Mouse (Mus musculus) neural tube, embryonic 15.5 days (tissue): Measurements from ENCODE around the gene Atg13. TPM values are rescaled to one million over a fixed set of nuclear protein-coding genes. Genes with fewer than 3 reads are reported as not detected.

Source experiments
- ATAC-seq: fragments of 200-750 bp; cut with Nextera tagmentation; 2 replicates; pipeline ENCODE4 v1.8.0; 2017; ENCODE audit warnings: mild to moderate bottlenecking, moderate TSS enrichment, moderate library complexity; ENCODE audit not compliant: low FRiP score
- H3K27ac ChIP-seq: fragments of 300-500 bp; sonication (generic); replicated peaks from 2 replicates; pipeline ENCODE4 v1.5.1; 2015; ENCODE audit warnings: mild to moderate bottlenecking, inconsistent platforms
- H3K27me3 ChIP-seq: fragments of 300-500 bp; sonication (generic); replicated peaks from 2 replicates; pipeline ENCODE4 v1.6.1; 2015; ENCODE audit warnings: inconsistent platforms
- H3K36me3 ChIP-seq: fragments of 300-500 bp; sonication (generic); 2 replicates; pipeline ENCODE4 v1.6.1; 2015; ENCODE audit warnings: inconsistent platforms
- H3K4me1 ChIP-seq: fragments of 300-500 bp; sonication (generic); 2 replicates; pipeline ENCODE4 v1.6.1; 2015; ENCODE audit warnings: inconsistent platforms
- H3K4me2 ChIP-seq: fragments of 300-500 bp; sonication (generic); 2 replicates; pipeline ENCODE4 v1.6.1; 2015; ENCODE audit warnings: inconsistent platforms, mild to moderate bottlenecking, moderate library complexity
- H3K4me3 ChIP-seq: fragments of 300-500 bp; sonication (generic); replicated peaks from 2 replicates; pipeline ENCODE4 v1.5.1; 2015; ENCODE audit warnings: mild to moderate bottlenecking, inconsistent platforms
- H3K9ac ChIP-seq: fragments of 300-500 bp; sonication (generic); replicated peaks from 2 replicates; pipeline ENCODE4 v1.6.1; 2015; ENCODE audit warnings: mild to moderate bottlenecking, inconsistent platforms
- H3K9me3 ChIP-seq: fragments of 300-500 bp; sonication (generic); replicated peaks from 2 replicates; pipeline ENCODE4 v1.6.1; 2016; ENCODE audit warnings: inconsistent platforms
- WGBS: fragments of 180-500 bp; shearing (Covaris S2); methylation state at CpG from one replicate; pipeline ENCODE4 v1.1.7; 2015; ENCODE audit warnings: mixed read lengths; 5-methylcytosine and 5-hydroxymethylcytosine counted together
- polyA plus RNA-seq: library from polyadenylated mRNA; unstranded; fragments of >200 nt; fragmentation: Nextera tagmentation; extraction: Ambion mirVana; gene quantifications from 2 replicates; pipeline ENCODE4 v1.2.1, GENCODE M21; 2015

Atg13 gene
- polyA plus RNA-seq, 1 experiment from 2014 or later, result 33.7 TPM

DNA sequence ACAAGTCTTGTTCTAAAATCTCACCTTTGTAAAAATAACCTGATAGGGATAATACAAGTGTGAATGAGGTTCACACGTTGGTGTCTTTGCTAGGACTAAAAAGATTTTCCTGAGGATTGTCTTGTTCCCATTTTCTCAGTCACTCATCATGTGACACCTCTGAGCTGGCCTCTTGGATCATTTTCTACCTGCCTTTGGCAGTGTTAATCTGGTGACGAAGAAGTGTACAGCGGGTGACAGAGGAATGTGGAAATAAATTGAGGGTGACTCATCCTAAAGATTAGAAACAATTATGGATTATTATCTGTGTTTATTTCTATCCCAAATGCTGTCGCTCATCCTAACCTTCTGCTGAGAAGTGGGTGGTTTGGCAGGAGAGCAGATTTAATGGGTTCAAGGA, 13.0 kb upstream of the Atg13 start:
- H3K27me3 ChIP-seq, result no peaks in the 10 kb centered on the region
- no peaks in the 10 kb centered on the region for H3K9me3 ChIP-seq
- H3K4me3 ChIP-seq, result no peak overlapping the region
- no peak overlapping the region for H3K27ac ChIP-seq
- WGBS, result 75% methylated on average over 4 of the region's 4 CpGs
- H3K36me3 ChIP-seq, result peaks cover 11% of the 10 kb centered on the region
- no peak overlapping the region for H3K4me2 ChIP-seq
- no peaks in the 10 kb centered on the region for H3K4me1 ChIP-seq
- H3K9ac ChIP-seq, result no peak overlapping the region
- no peak for ATAC-seq

DNA sequence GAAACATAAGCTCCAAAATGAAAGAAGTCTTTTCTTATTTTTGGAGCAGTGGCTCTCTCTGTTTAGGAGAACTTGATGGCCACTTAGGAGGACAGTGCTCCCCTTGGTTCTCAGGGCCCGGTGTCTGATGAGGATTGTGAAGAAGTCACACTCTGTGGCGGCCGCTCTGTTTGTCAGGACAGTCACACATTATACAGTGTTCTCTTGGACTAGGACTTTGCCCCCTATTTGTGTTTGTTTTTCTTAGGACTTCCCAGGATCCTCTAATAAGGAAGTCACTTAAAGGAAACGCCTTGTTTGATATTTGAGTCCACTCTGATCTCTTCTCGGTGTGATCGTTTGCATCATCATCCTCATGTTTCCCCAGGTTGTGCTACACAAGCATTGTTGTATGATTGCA, 7.9 kb upstream of the Atg13 start:
- Histone ChIP-seq H3K27me3 (no peaks in the 10 kb centered on the region), H3K36me3 (peaks cover 22% of the 10 kb centered on the region), H3K27ac (no peak overlapping the region), H3K4me3 (no peak overlapping the region), H3K9me3 (no peaks in the 10 kb centered on the region), H3K4me1 (peaks cover 7% of the 10 kb centered on the region), H3K9ac (no peak overlapping the region), H3K4me2 (no peak overlapping the region)
- 93% methylated on average over 6 of the region's 6 CpGs for WGBS
- no peak for ATAC-seq

DNA sequence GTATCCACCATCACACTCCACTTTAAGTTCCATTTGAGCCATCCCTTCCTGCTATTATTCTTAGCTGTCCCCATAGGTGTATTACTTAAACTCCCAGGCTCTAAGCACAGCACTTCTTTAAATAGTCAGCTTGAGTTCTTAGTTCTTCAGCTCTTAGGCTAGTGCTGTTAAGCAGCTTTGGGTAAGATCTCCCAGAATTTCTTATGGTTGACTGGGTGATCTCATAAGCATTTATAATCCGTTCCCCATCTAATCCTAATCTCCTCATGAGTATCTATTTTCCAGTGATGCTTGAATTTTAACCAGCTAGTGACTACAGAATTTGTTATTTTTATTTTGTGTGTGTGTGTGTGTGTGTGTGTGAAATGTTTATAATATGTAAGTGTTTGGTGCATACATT, 4.5 kb upstream of the Atg13 start:
- WGBS, result 91% methylated on average over 1 of the region's 1 CpGs
- Histone ChIP-seq H3K36me3 (peaks cover 11% of the 10 kb centered on the region; the same call in 1 of the 2 replicates), H3K4me3 (no peak overlapping the region), H3K4me2 (no peak overlapping the region), H3K9me3 (no peaks in the 10 kb centered on the region), H3K27ac (no peak overlapping the region), H3K27me3 (no peaks in the 10 kb centered on the region), H3K4me1 (peaks cover 23% of the 10 kb centered on the region), H3K9ac (no peak overlapping the region)
- no peak for ATAC-seq

DNA sequence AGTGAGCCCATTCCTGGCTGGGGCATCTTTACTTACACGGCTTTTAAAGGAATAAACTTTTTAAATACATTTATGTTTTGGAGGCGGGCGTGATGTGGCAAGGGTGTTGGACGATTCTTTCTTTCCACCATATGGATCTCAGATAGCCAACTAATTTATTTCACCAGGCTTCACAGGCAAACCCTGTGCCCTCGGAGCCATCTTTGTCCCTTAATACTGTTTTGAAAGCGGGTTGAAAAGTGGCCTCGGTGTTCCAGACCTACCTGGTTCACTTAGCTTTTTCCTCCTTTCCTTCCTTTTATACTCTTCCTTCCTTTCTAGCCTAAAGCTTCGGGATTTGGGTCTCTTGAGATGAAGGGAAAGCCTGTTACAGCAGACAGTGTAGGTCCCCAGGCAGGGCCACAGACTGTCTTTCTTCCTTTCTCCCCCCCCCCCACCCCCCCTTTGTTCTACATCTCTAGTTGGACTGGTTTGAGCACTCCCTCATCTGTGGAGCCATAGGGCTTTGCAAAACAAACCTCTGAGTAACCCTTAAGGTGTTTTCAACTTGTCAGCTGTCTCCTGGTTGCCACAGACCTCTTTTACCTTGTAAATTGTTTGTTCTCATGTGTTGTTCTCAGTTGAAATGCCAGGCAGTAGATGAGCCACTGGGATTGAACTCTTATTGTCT, 1.0 kb upstream of the Atg13 start:
- peaks cover 30% of the 10 kb centered on the region for H3K4me1 ChIP-seq
- no peaks in the 10 kb centered on the region for H3K27me3 ChIP-seq
- peaks cover 6% of the 10 kb centered on the region; the same call in 1 of the 2 replicates for H3K36me3 ChIP-seq
- no peak; the same call in 1 of the 2 replicates for ATAC-seq
- no peaks in the 10 kb centered on the region for H3K9me3 ChIP-seq
- peak overlapping the region; percentile 88 for H3K27ac ChIP-seq
- 4% methylated on average over 8 of the region's 8 CpGs for WGBS
- peak overlapping the region; percentile 86 for H3K4me2 ChIP-seq
- H3K4me3 ChIP-seq, result peak overlapping the region; percentile 97
- H3K9ac ChIP-seq, result peak overlapping the region; percentile 79

DNA sequence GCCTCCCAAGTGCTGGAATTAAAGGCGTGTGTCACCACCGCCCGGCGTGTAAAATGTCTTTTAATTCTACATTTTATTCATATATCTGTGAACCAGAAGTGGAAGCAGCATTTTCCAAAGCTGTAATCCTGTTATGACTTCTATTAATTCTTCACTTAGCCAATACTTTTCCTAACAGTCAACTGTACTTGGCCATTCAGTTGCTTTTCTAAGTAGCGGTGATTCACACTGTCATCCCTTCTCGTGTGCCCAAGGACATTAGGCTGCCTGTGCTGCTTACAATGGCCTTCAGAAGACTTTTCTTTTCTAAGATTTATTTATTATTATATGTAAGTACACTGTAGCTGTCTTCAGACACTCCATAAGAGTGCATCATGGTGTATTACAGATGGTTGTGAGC, 2.0 kb downstream of the Atg13 start:
- WGBS, result 94% methylated on average over 6 of the region's 6 CpGs

DNA sequence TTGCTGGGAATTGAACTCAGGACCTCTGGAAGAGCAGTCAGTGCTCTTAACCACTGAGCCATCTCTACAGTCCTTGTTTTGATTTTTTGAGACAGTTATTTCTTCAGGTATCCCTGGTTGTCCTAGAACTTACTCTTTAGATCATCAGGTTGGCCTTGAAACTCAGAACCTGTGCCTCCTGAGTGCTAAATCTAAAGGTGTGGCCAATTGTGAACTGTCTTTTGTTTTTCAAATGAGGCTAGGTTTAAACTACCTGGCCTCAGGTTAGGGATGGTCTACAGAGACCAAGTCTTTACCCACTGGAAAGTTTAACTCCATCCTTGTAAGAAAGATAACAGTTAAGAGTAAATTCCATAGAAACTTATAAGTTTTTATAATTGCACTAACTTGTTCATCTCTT, 3.9 kb downstream of the Atg13 start:
- Histone ChIP-seq H3K9me3 (no peaks in the 10 kb centered on the region), H3K27me3 (no peaks in the 10 kb centered on the region), H3K4me2 (no peak overlapping the region), H3K27ac (no peak overlapping the region), H3K4me3 (no peak overlapping the region), H3K9ac (no peak overlapping the region), H3K4me1 (peaks cover 11% of the 10 kb centered on the region), H3K36me3 (no peaks in the 10 kb centered on the region)
- no peak for ATAC-seq

More for the DNA sequence above, 2.0 kb downstream of the Atg13 start:
- ATAC-seq, result no peak
- H3K4me1 ChIP-seq, result peaks cover 23% of the 10 kb centered on the region
- H3K4me3 ChIP-seq, result no peak overlapping the region
- H3K9me3 ChIP-seq, result no peaks in the 10 kb centered on the region
- H3K9ac ChIP-seq, result no peak overlapping the region
- no peak overlapping the region for H3K4me2 ChIP-seq
- H3K27ac ChIP-seq, result no peak overlapping the region
- no peaks in the 10 kb centered on the region for H3K27me3 ChIP-seq
- no peaks in the 10 kb centered on the region for H3K36me3 ChIP-seq

DNA sequence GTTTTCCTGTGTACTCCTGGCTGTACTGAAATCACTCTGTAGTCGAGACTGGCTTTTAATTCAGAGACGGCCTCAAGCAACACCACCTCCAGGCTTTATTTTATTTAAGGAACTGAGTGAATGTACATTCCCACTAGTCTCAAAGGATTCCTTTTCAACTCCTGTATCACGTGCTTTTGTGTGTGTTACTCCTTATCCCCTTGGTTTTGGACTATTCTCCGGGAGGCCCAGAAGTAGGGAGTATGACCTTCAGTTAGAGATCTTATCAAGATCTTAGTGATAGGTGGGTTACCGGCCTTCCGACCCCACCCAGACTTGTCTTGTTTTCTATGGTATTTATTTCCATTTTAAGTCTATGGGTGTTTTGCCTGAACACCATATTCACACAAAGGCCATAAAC, 4.6 kb downstream of the Atg13 start:
- peaks cover 7% of the 10 kb centered on the region for H3K4me1 ChIP-seq
- no peak overlapping the region for H3K4me3 ChIP-seq
- no peaks in the 10 kb centered on the region for H3K27me3 ChIP-seq
- no peak overlapping the region for H3K9ac ChIP-seq
- H3K36me3 ChIP-seq, result no peaks in the 10 kb centered on the region
- no peaks in the 10 kb centered on the region for H3K9me3 ChIP-seq
- no peak overlapping the region for H3K4me2 ChIP-seq
- H3K27ac ChIP-seq, result no peak overlapping the region
- ATAC-seq, result no peak
- 87% methylated on average over 6 of the region's 6 CpGs for WGBS

DNA sequence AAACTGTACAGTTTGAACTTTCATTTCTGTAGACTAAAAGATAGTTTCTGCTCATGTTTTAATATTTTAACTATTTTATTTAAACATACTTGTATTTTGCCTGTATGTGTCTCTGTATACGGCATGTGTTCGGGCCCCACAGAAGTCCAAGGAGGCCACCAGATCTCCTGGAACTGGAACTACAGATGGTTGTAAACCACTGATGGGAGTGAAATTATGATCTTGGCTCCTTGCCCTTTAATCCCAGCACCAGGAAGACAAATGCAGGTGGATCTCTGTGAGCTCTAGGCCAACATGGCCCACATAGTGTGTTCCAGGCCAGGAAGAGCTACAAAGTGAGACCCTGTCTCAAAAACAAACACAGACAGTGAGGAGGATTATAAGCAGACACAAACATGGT, 9.0 kb downstream of the Atg13 start:
- Histone ChIP-seq H3K4me2 (no peak overlapping the region), H3K9ac (no peak overlapping the region), H3K4me1 (no peaks in the 10 kb centered on the region), H3K9me3 (no peaks in the 10 kb centered on the region), H3K27me3 (no peaks in the 10 kb centered on the region), H3K27ac (no peak overlapping the region), H3K4me3 (no peak overlapping the region), H3K36me3 (no peaks in the 10 kb centered on the region)
- 94% methylated on average over 2 of the region's 2 CpGs for WGBS
- no peak for ATAC-seq

DNA sequence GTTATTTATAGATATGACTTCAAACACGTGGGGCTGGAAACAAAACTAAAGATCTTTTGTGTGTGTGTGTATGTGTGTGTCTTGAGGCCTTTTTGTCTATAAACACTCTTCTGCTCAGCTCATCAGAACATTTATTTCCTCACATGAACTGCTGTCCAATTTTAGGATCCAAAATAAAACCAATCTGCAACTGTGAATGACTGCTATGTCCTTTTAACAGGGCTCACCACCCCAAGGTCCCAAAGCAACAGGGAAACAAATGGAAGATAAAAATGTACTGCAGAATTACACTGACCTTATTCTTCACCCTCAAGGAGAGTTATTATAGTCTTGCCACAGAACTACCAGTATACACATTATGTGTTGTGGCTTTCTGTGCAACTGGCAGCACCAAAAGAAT, 11.2 kb downstream of the Atg13 start:
- Histone ChIP-seq H3K4me1 (no peaks in the 10 kb centered on the region), H3K9me3 (no peaks in the 10 kb centered on the region), H3K27me3 (no peaks in the 10 kb centered on the region), H3K36me3 (peaks cover 11% of the 10 kb centered on the region; the same call in 1 of the 2 replicates), H3K27ac (no peak overlapping the region), H3K4me2 (no peak overlapping the region), H3K4me3 (no peak overlapping the region), H3K9ac (no peak overlapping the region)
- no peak for ATAC-seq
- WGBS, result 76% methylated on average over 1 of the region's 1 CpGs

DNA sequence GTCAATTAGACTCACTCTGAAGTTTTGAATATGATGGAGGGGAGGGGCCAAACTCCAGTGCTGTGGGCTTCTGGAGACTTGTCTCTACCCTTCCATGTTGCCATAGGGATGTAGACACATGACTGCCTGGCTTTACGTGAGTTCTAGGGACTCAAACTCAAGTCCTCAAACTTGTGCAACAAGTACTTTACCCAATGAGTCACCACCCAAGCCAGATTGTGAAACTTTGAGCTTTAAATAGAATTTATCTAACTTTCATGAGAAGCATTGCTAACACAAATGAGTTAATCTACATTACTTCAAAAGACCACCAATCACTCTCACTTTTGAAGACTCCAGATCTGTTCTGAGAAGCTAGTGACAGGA, 14.2 kb downstream of the Atg13 start:
- WGBS, result 97% methylated on average over 1 of the region's 1 CpGs
- H3K27me3 ChIP-seq, result no peaks in the 10 kb centered on the region
- H3K9me3 ChIP-seq, result no peaks in the 10 kb centered on the region
- peaks cover 17% of the 10 kb centered on the region; the same call in 1 of the 2 replicates for H3K36me3 ChIP-seq
- no peak overlapping the region for H3K4me3 ChIP-seq
- no peak overlapping the region for H3K27ac ChIP-seq
- H3K9ac ChIP-seq, result no peak overlapping the region
- ATAC-seq, result no peak
- H3K4me2 ChIP-seq, result no peak overlapping the region
- no peaks in the 10 kb centered on the region for H3K4me1 ChIP-seq

DNA sequence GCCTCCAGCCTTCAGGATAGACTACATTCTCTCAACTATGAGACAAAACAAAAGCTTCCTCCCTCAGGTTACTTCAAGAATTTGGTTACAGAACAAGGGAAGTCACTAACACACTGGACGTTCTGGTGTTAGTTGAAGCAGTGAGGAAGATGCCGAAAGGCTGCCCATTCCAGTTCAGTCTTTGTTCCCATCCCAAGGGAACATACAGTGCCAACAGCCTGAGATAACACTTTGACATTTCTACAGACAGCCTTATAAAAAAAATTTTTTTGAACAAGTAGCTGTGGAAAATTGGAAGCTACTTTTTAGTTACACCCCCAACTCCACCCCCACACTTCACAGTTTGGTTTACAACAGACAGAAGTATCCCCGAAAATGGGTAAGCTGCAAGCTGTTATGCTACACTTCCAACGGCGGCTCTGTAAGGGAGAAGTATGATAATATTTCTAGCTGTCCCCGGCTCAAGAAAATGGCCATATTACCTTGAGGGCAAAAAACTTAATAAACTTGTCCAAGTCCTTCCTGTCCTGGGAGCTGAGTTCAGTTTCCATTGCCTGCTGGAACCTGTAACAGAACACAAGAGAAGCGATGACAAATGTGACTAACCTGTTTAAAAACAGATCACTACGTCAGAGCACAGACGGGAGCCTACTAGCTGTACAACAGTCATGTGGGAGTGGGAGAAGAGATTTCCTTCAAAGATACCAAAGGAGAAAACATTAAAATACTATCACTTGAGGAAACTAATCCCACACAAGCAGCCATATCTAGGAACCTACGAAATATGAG, 14.7 kb downstream of the Atg13 start:
- Histone ChIP-seq H3K4me3 (no peak overlapping the region), H3K4me1 (no peaks in the 10 kb centered on the region), H3K9me3 (no peaks in the 10 kb centered on the region), H3K36me3 (peaks cover 19% of the 10 kb centered on the region; the same call in 1 of the 2 replicates), H3K27ac (no peak overlapping the region), H3K4me2 (no peak overlapping the region), H3K27me3 (no peaks in the 10 kb centered on the region), H3K9ac (no peak overlapping the region)
- ATAC-seq, result no peak
- WGBS, result 92% methylated on average over 10 of the region's 10 CpGs

DNA sequence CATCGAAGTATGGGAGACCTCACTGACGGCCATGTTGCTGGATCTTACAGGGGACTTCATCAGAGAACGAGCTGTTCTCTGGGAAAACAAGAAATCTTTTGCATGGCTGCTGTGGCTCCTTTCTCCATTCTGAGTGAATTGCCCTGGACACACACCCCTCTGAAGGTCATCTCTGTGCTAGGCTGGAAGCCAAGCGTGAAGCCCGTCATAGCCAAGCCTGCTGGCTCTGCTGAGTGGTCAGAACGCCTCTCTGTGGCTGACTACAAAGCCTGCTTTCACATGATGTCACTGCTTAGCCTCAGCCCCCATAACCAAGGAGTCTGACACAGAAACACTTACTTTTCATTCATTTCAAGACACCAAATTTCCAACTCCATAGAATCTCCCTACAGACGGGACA, 20.9 kb downstream of the Atg13 start:
- no peaks in the 10 kb centered on the region for H3K9me3 ChIP-seq
- H3K36me3 ChIP-seq, result peaks cover 50% of the 10 kb centered on the region
- H3K4me1 ChIP-seq, result no peaks in the 10 kb centered on the region
- no peak overlapping the region for H3K27ac ChIP-seq
- no peaks in the 10 kb centered on the region for H3K27me3 ChIP-seq
- no peak overlapping the region for H3K4me3 ChIP-seq
- no peak overlapping the region for H3K4me2 ChIP-seq
- no peak for ATAC-seq
- WGBS, result 82% methylated on average over 7 of the region's 7 CpGs
- H3K9ac ChIP-seq, result no peak overlapping the region
